Mouse (Mus musculus): ENCODE results near the gene Aph1a. TPM values are rescaled to one million over a fixed set of nuclear protein-coding genes. Genes with fewer than 3 reads are reported as not detected.
"Not testable (repeated sequence)": the region's sequence is repeated elsewhere in the genome, so short reads cannot be mapped to it uniquely, and the experiment has no call there.

Gene Aph1a
- polyA plus RNA-seq, 1 experiment from 2014 or later: 35.9 TPM

DNA sequence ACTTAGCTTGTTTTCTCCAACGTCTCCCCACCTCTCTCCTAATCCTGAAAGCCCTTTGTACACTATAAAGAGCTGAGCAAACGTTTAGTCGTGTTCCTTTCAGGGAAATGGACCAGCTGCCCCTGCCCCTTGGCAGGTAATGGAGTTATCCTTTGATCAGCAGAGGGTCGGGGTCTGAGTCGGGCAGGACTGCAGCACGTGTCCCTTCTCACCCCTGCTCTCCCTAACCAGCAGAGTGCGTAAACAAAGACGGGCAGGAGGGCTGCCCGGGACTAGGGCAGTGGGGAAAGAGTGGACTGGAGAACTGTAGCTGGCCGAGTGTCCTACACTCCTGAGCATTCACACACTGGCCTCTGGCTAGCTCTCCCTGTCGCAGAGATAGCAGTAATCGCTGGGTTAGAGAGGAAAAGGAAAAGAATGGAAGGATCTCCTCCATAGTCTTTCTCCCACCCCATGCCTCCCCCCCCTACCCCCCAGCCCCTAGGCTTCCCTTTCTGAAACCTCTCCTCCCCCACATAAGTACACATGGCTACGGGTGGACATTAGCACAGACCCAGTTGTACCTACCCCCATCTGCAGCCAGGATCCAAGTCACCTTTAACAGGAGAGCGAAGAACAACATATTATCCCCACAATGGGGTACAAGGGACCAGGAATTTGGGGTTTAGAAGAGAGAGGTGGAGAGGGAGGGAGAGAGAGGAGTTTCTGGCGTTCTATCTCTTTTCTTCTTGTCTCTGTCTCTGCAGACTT lies 10.2 kb downstream of the Aph1a start:
- no peak overlapping the region for H3K27ac ChIP-seq
- peak overlapping the region; percentile 78 for H3K4me2 ChIP-seq
- 0 out of 2 replicates have a peak, but pooled peaks cover 4% of the 10 kb centered on the region for H3K27me3 ChIP-seq
- WGBS: 4% methylated on average over 15 of the region's 15 CpGs
- H3K4me1 ChIP-seq: peaks cover 36% of the 10 kb centered on the region
- no peak for ATAC-seq (ENCODE audit: insufficient number of reproducible peaks, low FRiP score, low TSS enrichment, low read depth)
- peak overlapping the region; percentile 38 for H3K4me3 ChIP-seq
- no peaks in the 10 kb centered on the region for H3K36me3 ChIP-seq
- H3K9me3 ChIP-seq: no peaks in the 10 kb centered on the region
- peak overlapping the region; percentile 26; the same call in 1 of the 2 replicates for H3K9ac ChIP-seq

DNA sequence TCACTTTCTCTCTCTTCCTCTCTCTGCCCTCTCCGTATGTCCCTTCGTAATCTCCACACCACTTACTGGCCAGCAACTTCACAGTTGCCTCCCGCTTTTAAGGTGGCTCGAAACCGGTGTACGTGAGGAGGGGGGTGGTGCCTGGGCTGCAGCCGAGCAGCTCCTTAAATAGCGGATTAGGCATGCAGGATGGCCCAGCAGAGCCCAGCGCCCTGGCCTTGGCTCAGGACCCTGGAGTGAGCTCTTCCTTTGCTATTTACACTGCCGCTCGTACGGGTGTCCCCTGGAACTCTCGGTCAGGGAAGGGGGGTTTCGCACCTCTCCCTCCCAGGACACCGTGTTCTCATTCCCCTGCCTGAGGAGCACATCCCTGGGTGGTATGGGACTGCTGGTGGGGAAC lies 10.8 kb downstream of the Aph1a start, which contains the start of gene Car14:
Car14 (minus strand) TSS at position 124 of the 400 bp plus-strand sequence.
- WGBS: 1% methylated on average over 15 of the region's 15 CpGs
- no peaks in the 10 kb centered on the region for H3K9me3 ChIP-seq
- H3K4me1 ChIP-seq: peaks cover 36% of the 10 kb centered on the region
- H3K27ac ChIP-seq: no peak within 1 kb of the TSS
- peak within 1 kb of the TSS; percentile 78 for H3K4me2 ChIP-seq
- peak within 1 kb of the TSS; percentile 38 for H3K4me3 ChIP-seq
- H3K9ac ChIP-seq: peak within 1 kb of the TSS; percentile 26; the same call in 1 of the 2 replicates
- no peak for ATAC-seq (ENCODE audit: insufficient number of reproducible peaks, low FRiP score, low TSS enrichment, low read depth)
- H3K27me3 ChIP-seq: 0 out of 2 replicates have a peak, but pooled peaks cover 4% of the 10 kb centered on the region
- H3K36me3 ChIP-seq: no peaks in the 10 kb centered on the region

DNA sequence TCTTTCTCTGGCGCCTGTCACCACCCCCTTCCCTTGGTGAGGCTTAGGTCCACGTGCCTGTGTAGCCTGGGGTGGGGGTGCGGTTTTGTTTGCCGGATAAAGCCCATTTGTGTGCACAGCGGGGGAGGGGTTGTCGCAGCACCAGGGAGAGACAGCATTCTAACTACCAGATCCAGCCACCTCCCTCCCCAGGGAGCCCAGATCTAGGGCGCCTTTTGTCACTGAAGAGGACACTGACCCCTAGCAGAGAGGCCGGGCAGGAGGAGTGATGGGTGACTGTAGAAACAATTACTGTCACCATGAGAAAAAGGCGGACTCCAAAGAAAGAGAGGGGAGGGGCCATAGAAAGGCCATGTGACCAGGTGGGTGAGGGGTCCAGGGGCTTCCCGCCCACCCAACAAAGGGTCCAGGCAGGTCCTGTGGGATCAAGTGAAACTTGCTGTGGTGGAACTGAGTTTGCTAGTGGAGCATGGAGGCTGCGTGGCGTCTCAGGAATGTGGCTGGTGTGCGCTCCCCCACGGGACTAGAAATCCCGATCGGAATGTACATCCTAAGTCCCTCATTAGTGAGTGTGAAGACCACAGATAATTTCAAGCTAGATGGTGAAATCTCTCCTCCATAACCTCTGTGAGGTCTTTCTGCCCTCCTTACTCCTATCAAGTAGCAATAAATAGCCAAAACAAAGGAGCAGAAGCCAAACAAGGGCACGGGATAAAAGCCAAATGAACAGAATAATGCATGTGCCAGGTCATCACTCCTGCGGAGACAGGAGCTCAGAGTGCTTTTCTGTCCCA lies 11.6 kb downstream of the Aph1a start:
- no peak for ATAC-seq (ENCODE audit: insufficient number of reproducible peaks, low FRiP score, low TSS enrichment, low read depth)
- H3K4me1 ChIP-seq: peaks cover 36% of the 10 kb centered on the region
- no peak overlapping the region for H3K27ac ChIP-seq
- no peaks in the 10 kb centered on the region for H3K36me3 ChIP-seq
- peak overlapping the region; percentile 38 for H3K4me3 ChIP-seq
- H3K9ac ChIP-seq: peak overlapping the region; percentile 7; the same call in 1 of the 2 replicates
- H3K4me2 ChIP-seq: peak overlapping the region; percentile 78
- 0 out of 2 replicates have a peak, but pooled peaks cover 4% of the 10 kb centered on the region for H3K27me3 ChIP-seq
- H3K9me3 ChIP-seq: no peaks in the 10 kb centered on the region
- WGBS: 0% methylated on average over 18 of the region's 18 CpGs

DNA sequence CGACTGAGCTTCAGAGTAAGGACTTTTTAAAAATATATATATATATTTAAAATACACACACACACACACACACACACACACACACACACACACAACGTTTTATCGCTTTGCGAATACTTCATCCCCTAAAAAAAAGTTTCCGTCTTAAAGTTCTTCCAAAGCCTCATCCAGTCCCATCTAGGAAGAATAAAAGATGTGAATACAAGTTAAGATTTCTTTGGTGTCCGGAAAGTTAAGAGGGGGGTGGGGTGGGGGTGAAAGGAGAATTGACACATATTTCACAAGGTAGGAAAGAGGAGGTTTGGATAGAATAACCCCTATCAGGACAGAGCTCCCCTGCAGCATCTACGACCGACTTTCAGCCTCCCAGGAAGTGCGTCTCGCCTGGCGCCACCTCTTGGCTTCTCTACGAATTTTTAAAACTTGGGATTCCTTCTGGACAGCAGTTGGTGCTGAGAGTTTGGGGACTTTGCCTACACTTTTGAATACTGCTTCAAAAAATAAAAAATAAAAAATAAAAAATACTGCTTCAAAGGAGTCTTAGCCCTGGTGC lies 12.2 kb downstream of the Aph1a start:
- under 1% methylated on average over 12 of the region's 12 CpGs for WGBS
- Histone ChIP-seq H3K4me1 (peaks cover 36% of the 10 kb centered on the region), H3K4me3 (peak overlapping the region; percentile 38), H3K4me2 (peak overlapping the region; percentile 78), H3K27ac (no peak overlapping the region), H3K9me3 (no peaks in the 10 kb centered on the region), H3K36me3 (no peaks in the 10 kb centered on the region), H3K9ac (no peak overlapping the region), H3K27me3 (0 out of 2 replicates have a peak, but pooled peaks cover 4% of the 10 kb centered on the region)
- no peak for ATAC-seq (ENCODE audit: insufficient number of reproducible peaks, low FRiP score, low TSS enrichment, low read depth)

GRCm38 (mm10) chr3:95906860-95907259 lies 13.1 kb downstream of the Aph1a start:
- ATAC-seq (ENCODE audit: insufficient number of reproducible peaks, low FRiP score, low TSS enrichment, low read depth): no peak
- peak overlapping the region; percentile 78 for H3K4me2 ChIP-seq
- under 1% methylated on average over 12 of the region's 12 CpGs for WGBS
- H3K27me3 ChIP-seq: 0 out of 2 replicates have a peak, but pooled peaks cover 4% of the 10 kb centered on the region
- no peaks in the 10 kb centered on the region for H3K9me3 ChIP-seq
- H3K9ac ChIP-seq: no peak overlapping the region
- no peak overlapping the region for H3K27ac ChIP-seq
- H3K4me3 ChIP-seq: peak overlapping the region; percentile 38
- no peaks in the 10 kb centered on the region for H3K36me3 ChIP-seq
- H3K4me1 ChIP-seq: peaks cover 35% of the 10 kb centered on the region

DNA sequence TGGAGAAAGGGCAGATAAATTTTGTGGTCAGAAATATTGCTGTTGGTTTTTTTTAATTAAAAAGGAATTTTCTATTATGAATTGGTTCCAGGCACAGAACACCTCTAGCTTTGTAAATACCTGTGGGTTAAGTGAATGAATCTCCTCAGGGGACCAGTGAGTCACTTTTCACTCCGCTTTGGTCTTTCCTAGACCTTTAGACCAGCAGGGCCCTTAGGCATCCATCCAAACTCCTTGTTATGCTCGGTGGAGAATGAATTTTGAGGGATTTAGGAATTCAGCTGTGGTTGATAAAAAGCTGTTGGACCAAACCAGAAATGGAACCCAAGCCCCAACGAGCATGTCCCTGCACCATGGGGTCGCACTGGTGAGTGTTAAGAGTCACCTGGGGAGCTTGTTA lies 13.8 kb downstream of the Aph1a start:
- Histone ChIP-seq H3K27ac (no peak overlapping the region), H3K4me3 (no peak overlapping the region), H3K36me3 (no peaks in the 10 kb centered on the region), H3K4me1 (peaks cover 31% of the 10 kb centered on the region), H3K9ac (no peak overlapping the region), H3K27me3 (0 out of 2 replicates have a peak, but pooled peaks cover 4% of the 10 kb centered on the region), H3K4me2 (no peak overlapping the region), H3K9me3 (no peaks in the 10 kb centered on the region)
- WGBS: 29% methylated on average over 4 of the region's 4 CpGs
- no peak for ATAC-seq (ENCODE audit: insufficient number of reproducible peaks, low FRiP score, low TSS enrichment, low read depth)

DNA sequence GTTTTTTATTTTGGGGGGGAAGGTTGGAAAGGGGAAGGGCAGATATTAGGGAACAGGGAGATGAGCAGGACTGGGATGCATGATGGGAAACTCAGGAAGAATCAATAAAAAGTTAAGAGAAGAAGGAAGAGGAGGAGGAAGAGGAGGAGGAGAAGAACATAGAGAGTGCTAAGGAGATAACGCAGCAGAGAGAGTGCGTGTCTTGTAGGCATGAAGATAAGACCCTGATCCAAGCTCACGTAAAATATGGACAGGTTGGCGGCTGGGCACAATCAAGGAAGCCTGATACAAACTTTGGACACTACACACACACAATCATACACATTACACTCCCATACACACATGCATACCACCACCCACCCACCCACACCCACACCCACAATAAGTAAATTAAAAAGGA lies 20.9 kb downstream of the Aph1a start:
- WGBS: 92% methylated on average over 4 of the region's 4 CpGs
- H3K4me1 ChIP-seq: no peaks in the 10 kb centered on the region
- no peak for ATAC-seq (ENCODE audit: insufficient number of reproducible peaks, low FRiP score, low TSS enrichment, low read depth)

GRCm38 (mm10) chr3:95916760-95917159 lies 23.0 kb downstream of the Aph1a start:
- WGBS: 72% methylated on average over 7 of the region's 7 CpGs
- Histone ChIP-seq H3K4me1 (no peaks in the 10 kb centered on the region), H3K9me3 (no peaks in the 10 kb centered on the region), H3K36me3 (no peaks in the 10 kb centered on the region), H3K4me2 (no peak overlapping the region), H3K27ac (no peak overlapping the region), H3K4me3 (no peak overlapping the region), H3K9ac (no peak overlapping the region), H3K27me3 (no peaks in the 10 kb centered on the region)
- no peak for ATAC-seq (ENCODE audit: insufficient number of reproducible peaks, low FRiP score, low TSS enrichment, low read depth)

More for the DNA sequence above, 20.9 kb downstream of the Aph1a start:
- no peaks in the 10 kb centered on the region for H3K27me3 ChIP-seq
- H3K27ac ChIP-seq: no peak overlapping the region
- H3K4me2 ChIP-seq: no peak overlapping the region
- H3K36me3 ChIP-seq: no peaks in the 10 kb centered on the region
- no peak overlapping the region for H3K9ac ChIP-seq
- H3K9me3 ChIP-seq: no peaks in the 10 kb centered on the region
- H3K4me3 ChIP-seq: no peak overlapping the region

GRCm38 (mm10) chr3:95920532-95920931 lies 26.8 kb downstream of the Aph1a start:
- H3K4me3 ChIP-seq; H3K9ac ChIP-seq; H3K4me2 ChIP-seq; H3K27me3 ChIP-seq; H3K9me3 ChIP-seq; H3K36me3 ChIP-seq; H3K27ac ChIP-seq; H3K4me1 ChIP-seq; ATAC-seq (ENCODE audit: insufficient number of reproducible peaks, low FRiP score, low TSS enrichment, low read depth): not testable (repeated sequence)
- WGBS: 61% methylated on average over 2 of the region's 2 CpGs

DNA sequence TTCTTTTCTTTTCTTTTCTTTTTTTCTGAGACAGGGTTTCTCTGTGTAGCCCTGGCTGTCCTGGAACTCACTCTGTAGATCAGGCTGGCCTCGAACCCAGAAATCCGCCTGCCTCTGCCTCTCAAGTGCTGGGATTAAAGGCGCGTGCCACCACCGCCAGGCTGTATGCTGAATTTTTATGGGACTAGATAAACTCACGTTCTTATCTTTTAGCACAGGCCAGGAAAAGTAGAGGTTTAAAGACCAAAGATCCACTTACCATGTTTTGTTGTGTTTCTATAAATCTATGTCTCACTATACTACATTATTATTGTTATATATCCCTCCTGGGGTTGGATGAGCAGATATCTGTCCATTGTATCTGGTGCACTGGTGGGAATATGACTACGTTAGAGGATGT lies 29.7 kb downstream of the Aph1a start:
- not testable (repeated sequence) for H3K36me3 ChIP-seq; H3K4me1 ChIP-seq; H3K4me2 ChIP-seq; ATAC-seq (ENCODE audit: insufficient number of reproducible peaks, low FRiP score, low TSS enrichment, low read depth); H3K9me3 ChIP-seq; H3K27me3 ChIP-seq; H3K27ac ChIP-seq; H3K4me3 ChIP-seq; H3K9ac ChIP-seq
- WGBS: 90% methylated on average over 7 of the region's 7 CpGs

- Histone ChIP-seq H3K4me1 (peaks cover 2% of the 10 kb centered on the region; the same call in 1 of the 2 replicates), H3K4me2 (no peak overlapping the region), H3K9me3 (no peaks in the 10 kb centered on the region), H3K27ac (no peak overlapping the region), H3K4me3 (no peak overlapping the region), H3K27me3 (no peaks in the 10 kb centered on the region), H3K36me3 (no peaks in the 10 kb centered on the region), H3K9ac (no peak overlapping the region)
- ATAC-seq (ENCODE audit: insufficient number of reproducible peaks, low FRiP score, low TSS enrichment, low read depth): no peak
- 65% methylated on average over 4 of the region's 4 CpGs for WGBS
These were observed 30.4 kb downstream of the Aph1a start for GRCm38 (mm10) chr3:95924185-95924584.
